Mouse (Mus musculus): ENCODE measurements around the gene Cdon.
A peak's percentile ranks its signal among the peaks of the same experiment; 100 is the strongest.

Gene Cdon

DNA sequence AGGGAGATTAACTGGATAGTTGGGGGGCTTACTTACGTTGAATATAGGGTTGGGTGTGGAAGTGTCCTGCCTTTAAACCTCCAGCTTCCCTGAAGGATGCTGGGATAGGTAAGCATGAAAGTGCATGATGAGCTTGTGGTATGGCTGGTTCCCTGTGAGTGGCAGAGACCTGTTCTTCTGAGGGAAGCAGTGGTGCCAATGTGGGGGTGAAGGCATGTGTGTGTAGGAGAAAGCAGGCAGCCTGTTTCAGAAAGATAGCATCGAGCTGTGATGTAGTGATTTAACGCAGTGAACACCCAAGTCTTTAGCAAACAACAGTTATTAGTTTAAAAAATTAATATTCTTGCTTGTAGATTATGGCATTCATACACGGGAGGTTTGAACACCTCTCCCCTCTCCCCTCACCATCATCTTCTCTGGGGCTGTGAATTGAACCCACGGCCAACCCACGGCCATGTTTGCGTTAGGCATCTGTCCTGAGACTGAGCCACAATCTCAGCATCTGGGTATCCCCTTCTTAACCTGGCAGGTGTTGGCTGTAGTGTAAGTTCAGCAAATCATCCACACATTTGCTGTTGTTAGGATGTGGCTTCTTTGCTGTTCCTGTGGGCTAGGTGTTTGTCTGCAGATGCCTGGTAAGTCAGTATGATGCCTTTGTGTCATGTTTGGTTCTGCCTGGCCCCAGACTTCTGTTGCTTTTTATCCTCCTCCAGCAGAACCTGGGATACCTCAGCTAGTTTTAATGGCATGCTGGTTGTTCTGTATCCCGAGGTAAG, 17.5 kb downstream of the Cdon start:
- no peak for DNase-seq

- peak; percentile 65 for DNase-seq
Observed at GRCm38 (mm10) chr9:35439062-35439442, 18.1 kb downstream of the Cdon start.

DNA sequence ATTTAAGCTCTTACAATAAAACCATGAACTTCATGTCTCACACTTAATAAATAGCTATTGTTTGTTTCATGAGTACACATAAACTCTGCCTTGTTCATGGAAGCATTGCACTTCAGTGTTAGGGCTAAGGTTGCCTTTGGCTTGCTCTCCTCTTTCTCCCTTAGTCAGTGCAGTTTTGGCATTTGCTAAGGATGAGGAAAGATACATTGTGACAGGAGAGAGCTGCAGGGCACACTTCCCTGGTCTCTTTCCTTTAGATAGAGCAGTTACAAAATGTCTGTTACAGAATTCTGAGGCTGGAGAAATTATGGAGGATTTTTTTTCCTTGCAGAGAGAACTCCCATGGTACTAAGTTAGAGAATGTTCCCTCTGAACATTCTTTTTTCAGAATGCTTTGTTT, 18.8 kb downstream of the Cdon start:
- no peak for DNase-seq

- DNase-seq, result no peak
Observed at GRCm38 (mm10) chr9:35442476-35442875, 21.5 kb downstream of the Cdon start.

GRCm38 (mm10) chr9:35443618-35444511, 22.9 kb downstream of the Cdon start:
- DNase-seq, result no peak

DNA sequence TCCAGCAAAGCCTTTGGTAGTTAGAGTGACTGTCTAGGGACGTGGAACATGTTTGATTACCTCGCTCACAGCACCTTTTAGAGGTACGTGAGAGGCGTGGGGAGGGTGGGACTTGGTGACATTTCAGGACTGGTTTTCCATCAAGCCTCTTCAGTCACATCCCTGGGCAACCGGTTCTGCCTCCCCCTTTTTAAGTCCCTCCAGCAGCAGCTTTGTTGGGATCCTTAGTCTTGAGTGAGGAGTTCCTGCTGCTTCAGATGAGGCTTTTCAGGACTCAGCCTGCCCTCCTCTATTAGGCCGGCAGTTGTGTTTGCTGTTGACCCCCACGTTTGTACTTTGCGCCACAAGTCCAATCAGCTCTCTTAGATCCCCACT, 23.6 kb downstream of the Cdon start:
- DNase-seq, result no peak

GRCm38 (mm10) chr9:35446916-35447315, 26.0 kb downstream of the Cdon start:
- DNase-seq, result no peak

DNA sequence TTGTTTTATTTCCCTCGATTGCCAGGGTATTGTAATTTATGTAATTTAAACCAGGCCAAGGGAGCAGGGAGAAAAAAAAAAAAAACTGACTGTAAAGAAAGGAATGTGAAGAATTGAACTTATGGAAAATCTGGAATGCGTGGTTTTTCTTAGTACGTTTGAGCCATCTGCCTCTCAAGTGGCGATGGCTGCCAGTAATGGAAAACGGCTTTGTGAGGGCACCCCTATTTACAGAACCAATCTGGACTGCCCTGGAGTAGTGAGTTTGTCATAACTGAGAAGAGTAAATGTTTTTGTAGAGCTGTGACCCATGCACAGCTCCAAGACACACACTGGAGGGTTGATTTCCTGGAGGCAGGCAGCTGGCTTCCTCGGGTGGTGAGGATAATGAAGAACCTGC, 32.4 kb downstream of the Cdon start:
- no peak for DNase-seq

DNA sequence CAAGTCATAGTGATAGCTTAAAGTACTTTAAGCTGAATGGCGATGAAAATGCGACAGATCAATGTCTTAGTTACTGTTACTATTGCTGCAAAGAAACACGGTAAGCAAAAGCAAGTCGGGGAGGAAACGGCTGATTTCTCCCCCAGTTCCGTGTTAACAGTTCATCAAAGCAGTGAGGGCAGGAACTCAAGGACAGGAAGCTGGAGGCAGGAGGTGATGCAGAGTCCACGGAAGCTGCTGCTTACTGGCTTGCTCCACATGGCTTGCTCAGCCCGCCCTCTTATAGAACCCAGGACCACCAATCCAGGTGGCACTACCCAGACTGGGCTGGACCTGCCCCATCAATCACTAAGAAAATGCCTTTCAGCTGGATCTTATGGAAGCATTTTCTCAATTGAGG, 38.7 kb downstream of the Cdon start:
- no peak for DNase-seq

DNA sequence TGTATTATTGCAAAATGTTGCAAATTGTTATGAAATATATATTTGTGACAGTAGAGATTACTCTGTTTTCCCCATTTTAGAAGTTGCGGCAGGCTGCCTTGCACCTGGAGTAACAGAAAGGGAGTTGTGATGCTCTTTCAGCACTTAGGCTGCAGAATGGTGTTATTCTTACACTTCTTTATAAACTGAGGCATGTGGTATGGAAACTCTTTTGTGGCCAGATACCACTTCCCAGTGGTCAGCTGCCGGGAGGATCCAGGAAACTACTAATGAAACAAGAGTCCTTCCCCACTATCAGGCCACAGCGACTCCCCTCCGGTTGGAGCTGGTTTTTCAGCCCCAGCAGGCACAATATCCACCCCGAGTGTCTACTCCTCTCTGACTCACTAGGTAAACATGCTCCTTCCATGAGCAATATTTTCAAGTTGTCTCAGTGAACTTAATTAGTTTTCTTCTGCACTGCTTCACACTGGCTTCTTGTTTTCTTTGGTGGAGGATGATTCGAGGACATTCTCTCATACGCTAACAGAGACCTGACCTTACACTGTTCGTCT, 46.4 kb downstream of the Cdon start:
- no peak for DNase-seq

DNA sequence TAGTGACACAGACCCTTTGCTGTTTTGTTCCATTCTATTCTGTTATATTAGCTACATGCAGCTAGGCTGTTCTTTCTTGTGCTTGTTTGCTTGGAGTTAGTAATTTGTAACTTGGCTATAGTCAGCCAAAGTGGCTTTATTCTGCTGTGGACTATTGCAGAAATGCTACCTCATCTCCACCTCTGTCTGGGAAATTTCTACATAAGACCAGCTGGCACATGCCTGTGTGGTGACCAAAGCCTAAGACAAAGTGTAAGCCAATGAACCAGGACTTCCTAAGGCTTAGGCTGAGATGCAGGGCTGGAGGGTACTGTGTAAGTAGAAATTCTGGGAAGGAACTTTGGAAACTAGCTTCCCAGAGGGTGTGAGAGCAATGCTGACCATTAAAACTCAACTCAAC, 48.0 kb downstream of the Cdon start:
- no peak for DNase-seq

- no peak for DNase-seq
Observed at GRCm38 (mm10) chr9:35474104-35474724, 53.3 kb downstream of the Cdon start.

- DNase-seq, result no peak
Observed at GRCm38 (mm10) chr9:35475394-35475793, 54.5 kb downstream of the Cdon start.

DNA sequence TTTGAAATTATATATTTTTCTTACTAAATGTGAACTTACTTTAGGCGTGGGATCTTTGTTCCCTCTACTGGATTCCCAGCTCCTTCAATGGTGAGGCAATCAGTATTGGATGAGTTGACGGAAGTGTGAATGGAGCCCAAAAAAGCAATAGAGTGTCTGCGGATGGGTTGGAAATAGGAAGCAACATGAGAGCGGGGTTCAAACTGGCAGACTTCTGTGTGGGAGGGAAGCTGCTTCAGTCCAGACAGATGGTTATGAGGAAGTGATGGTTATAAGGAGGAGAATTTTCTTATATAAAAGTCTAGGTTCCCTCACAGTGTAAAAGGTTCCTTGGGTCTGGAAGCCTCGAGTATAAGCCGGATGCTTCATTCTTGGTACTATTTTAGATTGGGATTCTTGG, 58.5 kb downstream of the Cdon start:
- no peak for DNase-seq

GRCm38 (mm10) chr9:35482014-35482898, 61.3 kb downstream of the Cdon start:
- no peak for DNase-seq

DNA sequence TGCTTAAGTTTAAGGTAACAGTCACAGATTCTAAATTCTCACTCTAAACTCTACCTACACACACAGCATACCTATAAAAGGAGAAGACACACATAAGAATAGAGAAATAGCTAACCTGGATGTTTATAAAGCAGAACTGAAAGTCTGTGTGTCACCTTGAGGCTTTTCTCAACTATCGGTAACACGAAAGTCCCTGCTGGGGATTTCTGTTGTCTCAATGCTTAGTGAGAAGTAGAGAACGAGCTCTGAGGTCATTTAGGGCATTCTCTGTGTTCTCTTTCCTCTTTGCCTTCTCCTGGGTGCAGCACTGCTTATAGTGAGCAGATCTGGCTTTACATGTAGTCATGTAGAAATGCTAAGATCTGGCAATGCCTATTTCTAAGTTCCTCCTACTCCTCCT, 63.0 kb downstream of the Cdon start:
- DNase-seq, result no peak

- no peak for DNase-seq
Observed at GRCm38 (mm10) chr9:35486616-35487015, 65.7 kb downstream of the Cdon start.

GRCm38 (mm10) chr9:35488496-35488895, 67.6 kb downstream of the Cdon start:
- no peak for DNase-seq

- no peak for DNase-seq
Observed at GRCm38 (mm10) chr9:35491109-35491866, 70.4 kb downstream of the Cdon start.

DNA sequence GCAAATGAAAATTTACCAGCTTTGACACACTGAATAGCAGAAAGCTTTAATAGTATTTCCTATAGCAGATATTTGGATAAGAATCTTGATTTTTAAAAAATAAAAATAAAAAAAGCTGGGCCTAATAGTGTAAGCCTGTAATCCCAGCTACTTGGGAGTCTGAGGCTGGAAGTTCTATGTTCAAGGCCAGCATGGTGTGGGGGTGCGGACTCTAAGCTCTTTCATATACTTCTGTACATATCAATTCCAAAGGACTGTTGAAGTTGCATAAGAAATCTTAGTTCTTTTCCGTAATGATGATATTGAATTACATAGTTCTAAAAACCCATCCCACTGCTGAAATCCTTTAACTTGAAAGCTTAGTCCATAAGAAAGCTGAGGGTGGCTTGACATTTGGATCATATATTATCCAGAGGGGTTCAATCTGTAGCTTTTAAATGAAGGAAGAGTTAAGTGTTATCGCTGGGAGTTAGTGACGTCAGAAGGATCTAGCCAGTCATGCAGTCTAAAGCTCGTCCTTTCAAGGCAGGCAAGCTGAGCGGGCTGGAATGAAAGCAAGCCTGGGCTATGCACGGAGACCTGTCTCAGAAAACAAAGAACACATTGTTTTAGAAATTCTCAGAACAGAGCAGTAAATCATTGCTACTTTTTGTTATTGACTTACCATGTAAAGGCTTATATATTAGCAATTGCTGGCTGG, 72.3 kb downstream of the Cdon start:
- DNase-seq, result no peak

GRCm38 (mm10) chr9:35493733-35494092, 72.8 kb downstream of the Cdon start:
- DNase-seq, result no peak

All from cerebellum, adult 11-12 months (tissue).